Mouse (Mus musculus) gastrocnemius, postnatal 25 days (tissue): Measurements from ENCODE around the gene Psg22. TPM values are rescaled to one million over a fixed set of nuclear protein-coding genes. Genes with fewer than 3 reads are reported as not detected.

Experiments used
- total RNA-seq, 2 experiments: library from RNA; stranded (reverse); gene quantifications; 1 replicate in 1 of 2; 2 replicates in 1 of 2; pipeline ENCODE4 v1.2.3; 2021

Gene Psg22
- total RNA-seq, 2 experiments from 2014 or later, result not detected

Other genes with a start within 250 kb of the Psg22 start
- gene Psg26, start 233.9 kb upstream of the Psg22 start, total RNA-seq, result not detected
- gene Psg25, start 185.8 kb upstream of the Psg22 start, total RNA-seq, result not detected
- gene Psg27, start 150.8 kb upstream of the Psg22 start, total RNA-seq, result not detected
- gene Psg23, start 101.6 kb upstream of the Psg22 start, total RNA-seq, result not detected
- not detected for gene Psg21, start 61.4 kb upstream of the Psg22 start, total RNA-seq
- gene Psg20, start 31.9 kb upstream of the Psg22 start, total RNA-seq, result not detected
- gene Psg19, start 80.4 kb downstream of the Psg22 start, total RNA-seq, result not detected
- gene Psg17, start 103.5 kb downstream of the Psg22 start, total RNA-seq, result not detected
- gene Mill2, start 121.9 kb downstream of the Psg22 start, total RNA-seq, result 1 to 10 TPM; 2.8 to 3.4 TPM
- under 1 TPM; 0.51 to 0.67 TPM for gene Pglyrp1, start 153.2 kb downstream of the Psg22 start, total RNA-seq
- 1 to 10 TPM; 5.2 to 6.5 TPM for gene Ccdc61, start 192.3 kb downstream of the Psg22 start, total RNA-seq
- 1 to 10 TPM; 1.7 to 2.1 TPM for gene Nova2, start 207.8 kb downstream of the Psg22 start, total RNA-seq